ENCODE assay signal across 21 mouse cellular contexts in the genomic region with DNA sequence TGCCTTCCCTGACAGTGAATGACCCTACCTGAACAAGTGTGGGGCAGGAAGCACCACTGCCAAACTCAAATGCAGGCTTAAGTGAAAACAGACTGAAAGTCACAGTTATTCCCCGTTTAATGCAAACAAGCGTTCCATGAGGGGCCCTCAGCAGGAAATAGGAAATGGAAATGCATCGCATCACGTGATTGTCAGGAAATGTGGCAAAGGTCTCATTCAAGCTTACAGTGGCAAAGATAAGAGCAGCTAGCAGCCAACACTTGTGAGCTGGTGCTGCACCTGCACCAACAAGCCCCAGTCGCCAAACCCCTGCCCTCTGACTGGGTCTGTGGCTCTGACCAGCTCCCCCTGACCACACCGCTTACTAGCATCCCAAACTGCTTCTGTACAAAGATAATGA.
A peak's percentile ranks its signal among the peaks of the same experiment; 100 is the strongest.
DNase-seq lines count a peak whose midpoint lies in the region; ATAC-seq and TF ChIP-seq lines count a peak whose summit lies in the region.
"Had no signal": no experiment of that assay in that cellular context is flagged by ENCODE, and none has a peak within 500 bp of the region (broad histone marks: within the 10 kb centered on the region; RNA-seq: fewer than 3 reads in every experiment).

No protein-coding gene starts in this region.

- H3K27ac ChIP-seq in forebrain, embryonic 12.5 days, result 0 out of 2 replicates have a peak overlapping the region, but pooled peaks have one; percentile 10
- H3K27ac ChIP-seq in forebrain, embryonic 16.5 days (ENCODE audit: low read length), result no peak overlapping the region
- 0 out of 2 replicates have a peak overlapping the region, but pooled peaks have one; percentile 2 for H3K27ac ChIP-seq in heart, postnatal 0 days (ENCODE audit: low read depth)
- H3K27ac ChIP-seq: embryonic facial prominence, embryonic 12.5 days; forebrain, embryonic 13.5 days; hindbrain, embryonic 10.5 days; intestine, embryonic 15.5 days; liver, embryonic 15.5 days; macrophage; neural tube, embryonic 12.5 days had no signal

- TF ChIP-seq CTCF in heart, postnatal 0 days (IDR thresholded peaks at IDR 0.05; ENCODE audit: low read depth), result no peak

- WGBS in forebrain, embryonic 12.5 days, result 90% methylated on average over 6 of the region's 6 CpGs
- 83% methylated on average over 6 of the region's 6 CpGs for WGBS in forebrain, embryonic 16.5 days
- WGBS in heart, postnatal 0 days, result 64% methylated on average over 6 of the region's 6 CpGs

- peaks cover 3% of the 10 kb centered on the region; the same call in 1 of the 2 replicates for H3K4me1 ChIP-seq in forebrain, embryonic 12.5 days
- H3K4me1 ChIP-seq in forebrain, embryonic 16.5 days (replicated peaks; ENCODE audit: control insufficient read depth, insufficient read depth, low read length), result peaks cover 2% of the 10 kb centered on the region; the same call in 1 of the 2 replicates
- peaks cover 7% of the 10 kb centered on the region for H3K4me1 ChIP-seq in heart, postnatal 0 days (ENCODE audit: control insufficient read depth, insufficient read depth)
- H3K4me1 ChIP-seq: embryonic facial prominence, embryonic 12.5 days; hindbrain, embryonic 10.5 days; intestine, embryonic 15.5 days; neural tube, embryonic 12.5 days had no signal

- peaks cover 63% of the 10 kb centered on the region for H3K36me3 ChIP-seq in forebrain, embryonic 12.5 days (replicated peaks)
- peaks cover 13% of the 10 kb centered on the region for H3K36me3 ChIP-seq in forebrain, embryonic 16.5 days (ENCODE audit: control insufficient read depth, insufficient read depth)
- H3K36me3 ChIP-seq in heart, postnatal 0 days (replicated peaks; ENCODE audit: control insufficient read depth, insufficient read depth, low read length), result peaks cover 50% of the 10 kb centered on the region
- H3K36me3 ChIP-seq: G1E; liver, embryonic 15.5 days had no signal

- H3K9me3 ChIP-seq in forebrain, embryonic 12.5 days, result no peaks in the 10 kb centered on the region
- H3K9me3 ChIP-seq in forebrain, embryonic 16.5 days (ENCODE audit: control insufficient read depth, low read length), result no peaks in the 10 kb centered on the region
- no peaks in the 10 kb centered on the region for H3K9me3 ChIP-seq in heart, postnatal 0 days (replicated peaks; ENCODE audit: control insufficient read depth, low read length)
- H3K9me3 ChIP-seq: embryonic facial prominence, embryonic 12.5 days; forebrain, embryonic 13.5 days; hindbrain, embryonic 10.5 days; intestine, embryonic 15.5 days; liver, embryonic 15.5 days; neural tube, embryonic 12.5 days had no signal

- DNase-seq in heart, postnatal 0 days (ENCODE audit: low spot score), result no peak
- DNase-seq in heart, postnatal 4 days, result no peak
- DNase-seq in 416B (ENCODE audit: low read depth), result peak; percentile 21
- no peak for DNase-seq in spleen, postnatal 14 days (ENCODE audit: low spot score in 2 of 2)
- DNase-seq: adrenal gland, postnatal 25 days; cerebellum, postnatal 14 days; kidney, postnatal 36 days; left cerebral cortex, postnatal 4 days; midbrain, embryonic 14.5 days had no signal

- no peaks in the 10 kb centered on the region for H3K27me3 ChIP-seq in forebrain, embryonic 12.5 days
- H3K27me3 ChIP-seq in forebrain, embryonic 16.5 days (replicated peaks; ENCODE audit: control insufficient read depth, insufficient read depth, low read length), result no peaks in the 10 kb centered on the region
- H3K27me3 ChIP-seq in heart, postnatal 0 days (ENCODE audit: control insufficient read depth, insufficient read depth, low read length), result no peaks in the 10 kb centered on the region
- H3K27me3 ChIP-seq: embryonic facial prominence, embryonic 12.5 days; forebrain, embryonic 13.5 days; intestine, embryonic 15.5 days; liver, embryonic 15.5 days; neural tube, embryonic 12.5 days had no signal

- H3K9ac ChIP-seq in forebrain, embryonic 12.5 days, result no peak overlapping the region
- H3K9ac ChIP-seq in forebrain, embryonic 16.5 days (replicated peaks; ENCODE audit: low read depth, low read length), result no peak overlapping the region
- no peak overlapping the region for H3K9ac ChIP-seq in heart, postnatal 0 days (replicated peaks; ENCODE audit: low read depth, low read length)
- H3K9ac ChIP-seq: embryonic facial prominence, embryonic 12.5 days; forebrain, embryonic 13.5 days; intestine, embryonic 15.5 days; liver, embryonic 15.5 days; neural tube, embryonic 12.5 days had no signal

- no peak overlapping the region for H3K4me3 ChIP-seq in forebrain, embryonic 12.5 days (replicated peaks)
- H3K4me3 ChIP-seq in forebrain, embryonic 16.5 days (replicated peaks; ENCODE audit: low read length), result no peak overlapping the region
- H3K4me3 ChIP-seq in heart, postnatal 0 days (ENCODE audit: low read depth, low read length), result no peak overlapping the region
- H3K4me3 ChIP-seq: embryonic facial prominence, embryonic 12.5 days; forebrain, embryonic 13.5 days; hindbrain, embryonic 10.5 days; intestine, embryonic 15.5 days; liver, embryonic 15.5 days; neural tube, embryonic 12.5 days had no signal

- H3K4me2 ChIP-seq in forebrain, embryonic 12.5 days, result no peak overlapping the region
- H3K4me2 ChIP-seq in forebrain, embryonic 16.5 days (ENCODE audit: low read length), result no peak overlapping the region
- H3K4me2 ChIP-seq in heart, postnatal 0 days (ENCODE audit: low read depth, low read length), result no peak overlapping the region
- H3K4me2 ChIP-seq: embryonic facial prominence, embryonic 12.5 days; forebrain, embryonic 13.5 days; intestine, embryonic 15.5 days; liver, embryonic 15.5 days; neural tube, embryonic 12.5 days had no signal

- ATAC-seq in forebrain, embryonic 12.5 days (ENCODE audit: low FRiP score), result no peak
- ATAC-seq in forebrain, embryonic 16.5 days, result no peak
- ATAC-seq in heart, postnatal 0 days (ENCODE audit: insufficient read depth, low read depth), result no peak
- ATAC-seq in inflammation-experienced regulatory T-cells, adult 6 months, result peak; percentile 23
- ATAC-seq in cerebellum, adult (ENCODE audit: insufficient number of reproducible peaks, low FRiP score, low TSS enrichment), result no peak
- ATAC-seq: forebrain, embryonic 13.5 days; intestine, embryonic 15.5 days had no signal

- no peak for TF ChIP-seq EP300 in heart, postnatal 0 days (IDR thresholded peaks at IDR 0.05; ENCODE audit: low read depth)
